In genomic region chr13:80862215-80862614, GRCm38 (mm10) we compare ENCODE assay signal across 9 mouse cellular contexts. TPM values are rescaled to one million over a fixed set of nuclear protein-coding genes. Genes with fewer than 3 reads are reported as not detected.
DNase-seq lines count a peak whose midpoint lies in the region; ATAC-seq and TF ChIP-seq lines count a peak whose summit lies in the region.
"Had no signal": no experiment of that assay in that cellular context is flagged by ENCODE, and none has a peak within 500 bp of the region (broad histone marks: within the 10 kb centered on the region; RNA-seq: fewer than 3 reads in every experiment).

No protein-coding gene starts in this region.

- no peaks in the 10 kb centered on the region for H3K4me1 ChIP-seq in forebrain, postnatal 0 days (ENCODE audit: insufficient read depth)
- no peaks in the 10 kb centered on the region for H3K4me1 ChIP-seq in intestine, embryonic 15.5 days (replicated peaks)
- no peaks in the 10 kb centered on the region for H3K4me1 ChIP-seq in limb, embryonic 11.5 days (ENCODE audit: control insufficient read depth, insufficient read depth, low read length)
- H3K4me1 ChIP-seq in stomach, postnatal 0 days (replicated peaks; ENCODE audit: control insufficient read depth, insufficient read depth): no peaks in the 10 kb centered on the region
- H3K4me1 ChIP-seq: embryonic facial prominence, embryonic 13.5 days had no signal

- no peaks in the 10 kb centered on the region for H3K36me3 ChIP-seq in forebrain, postnatal 0 days (ENCODE audit: insufficient read depth)
- H3K36me3 ChIP-seq in intestine, embryonic 15.5 days: no peaks in the 10 kb centered on the region
- H3K36me3 ChIP-seq in limb, embryonic 11.5 days (ENCODE audit: control insufficient read depth, insufficient read depth, low read length): no peaks in the 10 kb centered on the region
- no peaks in the 10 kb centered on the region for H3K36me3 ChIP-seq in stomach, postnatal 0 days (ENCODE audit: control insufficient read depth, insufficient read depth, low read length)
- H3K36me3 ChIP-seq: embryonic facial prominence, embryonic 13.5 days had no signal

- 7% methylated on average over 5 of the region's 5 CpGs for WGBS in forebrain, postnatal 0 days
- 7% methylated on average over 5 of the region's 5 CpGs for WGBS in intestine, embryonic 15.5 days
- WGBS in limb, embryonic 11.5 days: 14% methylated on average over 5 of the region's 5 CpGs
- WGBS in stomach, postnatal 0 days: 6% methylated on average over 5 of the region's 5 CpGs

- H3K27ac ChIP-seq in forebrain, postnatal 0 days (ENCODE audit: low read depth, low read length): no peak overlapping the region
- H3K27ac ChIP-seq in intestine, embryonic 15.5 days: no peak overlapping the region
- no peak overlapping the region for H3K27ac ChIP-seq in limb, embryonic 11.5 days (replicated peaks; ENCODE audit: low read depth, low read length)
- H3K27ac ChIP-seq in stomach, postnatal 0 days (replicated peaks): no peak overlapping the region
- H3K27ac ChIP-seq: embryonic facial prominence, embryonic 13.5 days had no signal

- DNase-seq in ovary, postnatal 10 days (ENCODE audit: low spot score): peak; percentile 36
- no peak for DNase-seq in ovary, adult 18-20 months (ENCODE audit: low spot score)
- DNase-seq in cerebellum, adult 18-20 months: peak; percentile 64 to 72
- DNase-seq in forebrain, postnatal 0 days: peak; percentile 81
- peak; percentile 84 for DNase-seq in limb, embryonic 11.5 days (ENCODE audit: low spot score)
- peak; percentile 73 for DNase-seq in stomach, postnatal 0 days (ENCODE audit: low spot score)

- no peak overlapping the region for H3K4me3 ChIP-seq in forebrain, postnatal 0 days (ENCODE audit: low read depth, low read length)
- H3K4me3 ChIP-seq in intestine, embryonic 15.5 days (replicated peaks): no peak overlapping the region
- H3K4me3 ChIP-seq in limb, embryonic 11.5 days (ENCODE audit: low read depth, low read length): no peak overlapping the region
- H3K4me3 ChIP-seq in stomach, postnatal 0 days (ENCODE audit: low read depth, low read length): no peak overlapping the region
- H3K4me3 ChIP-seq: embryonic facial prominence, embryonic 13.5 days had no signal

- TF ChIP-seq EP300 in stomach, postnatal 0 days (optimal IDR thresholded peaks at IDR 0.05): no peak

- no peak overlapping the region for H3K4me2 ChIP-seq in forebrain, postnatal 0 days (ENCODE audit: low read depth)
- no peak overlapping the region for H3K4me2 ChIP-seq in intestine, embryonic 15.5 days (replicated peaks)
- no peak overlapping the region for H3K4me2 ChIP-seq in limb, embryonic 11.5 days (ENCODE audit: low read depth, severe bottlenecking)
- H3K4me2 ChIP-seq in stomach, postnatal 0 days (replicated peaks; ENCODE audit: low read depth): no peak overlapping the region
- H3K4me2 ChIP-seq: embryonic facial prominence, embryonic 13.5 days had no signal

- TF ChIP-seq CTCF in forebrain, postnatal 0 days (IDR thresholded peaks at IDR 0.05; ENCODE audit: low read depth): peak; percentile 84
- TF ChIP-seq CTCF in stomach, postnatal 0 days (IDR thresholded peaks at IDR 0.05; ENCODE audit: low read depth): peak; percentile 89

- H3K9ac ChIP-seq in forebrain, postnatal 0 days: no peak overlapping the region
- no peak overlapping the region for H3K9ac ChIP-seq in intestine, embryonic 15.5 days
- no peak overlapping the region for H3K9ac ChIP-seq in limb, embryonic 11.5 days (ENCODE audit: low read length)
- H3K9ac ChIP-seq in stomach, postnatal 0 days (ENCODE audit: low read length): no peak overlapping the region
- H3K9ac ChIP-seq: embryonic facial prominence, embryonic 13.5 days had no signal

- no peaks in the 10 kb centered on the region for H3K27me3 ChIP-seq in forebrain, postnatal 0 days (ENCODE audit: insufficient read depth, low read length)
- no peaks in the 10 kb centered on the region for H3K27me3 ChIP-seq in intestine, embryonic 15.5 days (replicated peaks)
- H3K27me3 ChIP-seq in limb, embryonic 11.5 days (ENCODE audit: control insufficient read depth, insufficient read depth, low read length): no peaks in the 10 kb centered on the region
- H3K27me3 ChIP-seq in stomach, postnatal 0 days (ENCODE audit: control insufficient read depth, insufficient read depth, low read length): no peaks in the 10 kb centered on the region
- H3K27me3 ChIP-seq: embryonic facial prominence, embryonic 13.5 days had no signal

- no peaks in the 10 kb centered on the region for H3K9me3 ChIP-seq in forebrain, postnatal 0 days (ENCODE audit: low read length)
- no peaks in the 10 kb centered on the region for H3K9me3 ChIP-seq in intestine, embryonic 15.5 days
- no peaks in the 10 kb centered on the region; the same call in 1 of the 2 replicates for H3K9me3 ChIP-seq in limb, embryonic 11.5 days (ENCODE audit: control insufficient read depth, low read length)
- no peaks in the 10 kb centered on the region for H3K9me3 ChIP-seq in stomach, postnatal 0 days (ENCODE audit: control insufficient read depth, low read length)
- H3K9me3 ChIP-seq: embryonic facial prominence, embryonic 13.5 days had no signal

- ATAC-seq in forebrain, postnatal 0 days: peak; percentile 71
- ATAC-seq in intestine, embryonic 15.5 days: peak; percentile 47; the same call in 1 of the 2 replicates
- no peak for ATAC-seq in limb, embryonic 11.5 days (ENCODE audit: insufficient number of reproducible peaks, low FRiP score, low TSS enrichment, low read depth)
- peak; percentile 59; the same call in 1 of the 2 replicates for ATAC-seq in monocyte, adult 5-6 weeks (replicated peaks; ENCODE audit: insufficient number of reproducible peaks, low FRiP score, low TSS enrichment, poor library complexity, severe bottlenecking)
- ATAC-seq in stomach, postnatal 0 days (ENCODE audit: low FRiP score, low TSS enrichment): no peak

RNA-seq across cellular contexts. Expression of gene Arrdc3, which starts 21.0 kb away (rescaled TPM):
- 90.6 and 99.8 TPM in 2 replicates for total RNA-seq in forebrain, postnatal 0 days (2014; rRNA removed)
- 56.5 and 58.6 TPM in 2 replicates for polyA plus RNA-seq in forebrain, postnatal 0 days (2015; fragmentation: Nextera tagmentation; extraction: Ambion mirVana)
- 46.0 and 55.0 TPM in 2 replicates for polyA plus RNA-seq in intestine, embryonic 15.5 days (2015; fragmentation: Nextera tagmentation; extraction: Ambion mirVana)
- 80.1 and 91.0 TPM in 2 replicates for polyA plus RNA-seq in limb, embryonic 11.5 days (2014; fragmentation: Nextera tagmentation; extraction: Ambion mirVana)
- 183 to 220 TPM (median 202 TPM) in 3 replicates for total RNA-seq in monocyte, adult 5-6 weeks (2017)
- 22.1 and 23.4 TPM in 2 replicates for polyA plus RNA-seq in stomach, postnatal 0 days (2015; fragmentation: Nextera tagmentation; extraction: Ambion mirVana)

Comparison
In these comparisons a context has a peak if more than half of its experiments do, and no peak if none do; other contexts are left out.
1. ATAC-seq: peak in forebrain, postnatal 0 days (single experiment), intestine, embryonic 15.5 days (single experiment) and monocyte, adult 5-6 weeks (single experiment); none in limb, embryonic 11.5 days (single experiment) and stomach, postnatal 0 days (single experiment).